Mouse (Mus musculus) bone marrow macrophage, adult 2 months (primary cell): ENCODE results near the gene Sumf1.

ENCODE experiments used
- CTCF ChIP-seq: IDR thresholded peaks from 2 replicates; pipeline ENCODE4 v1.5.1; 2012; ENCODE audit warnings: low read depth, mild to moderate bottlenecking, low read length, moderate library complexity
- POLR2A ChIP-seq: IDR thresholded peaks from 2 replicates; pipeline ENCODE4 v1.6.1; 2012; ENCODE audit warnings: mild to moderate bottlenecking, low read depth, low read length, borderline replicate concordance

- TF ChIP-seq POLR2A = no peak
- TF ChIP-seq CTCF = no peak
Measured at GRCm38 (mm10) chr6:108098846-108099217, 86.5 kb downstream of the Sumf1 start.
